Mouse (Mus musculus) limb, embryonic 10.5 days (tissue): ENCODE results near the gene Ctsj. TPM values are rescaled to one million over a fixed set of nuclear protein-coding genes. Genes with fewer than 3 reads are reported as not detected.
"Not testable (repeated sequence)": the region's sequence is repeated elsewhere in the genome, so short reads cannot be mapped to it uniquely, and the experiment has no call there.

ENCODE experiments used
- DNase-seq: peaks from one replicate; pipeline ENCODE4 v3.0.0-alpha.2; 2017; ENCODE audit warnings: low spot score
- H3K27ac ChIP-seq: fragments of 300-500 bp; sonication (generic); 2 replicates; pipeline ENCODE4 v1.5.1; 2016; ENCODE audit warnings: mild to moderate bottlenecking
- H3K27me3 ChIP-seq: fragments of 300-500 bp; sonication (generic); 2 replicates; pipeline ENCODE4 v1.6.1; 2016; ENCODE audit warnings: low read depth, mild to moderate bottlenecking; ENCODE audit not compliant: poor library complexity, severe bottlenecking
- H3K36me3 ChIP-seq: fragments of 300-500 bp; sonication (generic); 2 replicates; pipeline ENCODE4 v1.6.1; 2016; ENCODE audit warnings: mild to moderate bottlenecking, moderate library complexity
- H3K4me1 ChIP-seq: fragments of 300-500 bp; sonication (generic); 2 replicates; pipeline ENCODE4 v1.6.1; 2016
- H3K4me3 ChIP-seq: fragments of 300-500 bp; sonication (generic); 2 replicates; pipeline ENCODE4 v1.5.1; 2016; ENCODE audit warnings: mild to moderate bottlenecking, moderate library complexity
- H3K9me3 ChIP-seq: fragments of 300-500 bp; sonication (generic); replicated peaks from 2 replicates; pipeline ENCODE4 v1.6.1; 2016; ENCODE audit warnings: mild to moderate bottlenecking
- WGBS: fragments of 180-500 bp; shearing (Covaris S2); methylation state at CpG from one replicate; pipeline ENCODE4 v1.1.7; 2016; 5-methylcytosine and 5-hydroxymethylcytosine counted together
- polyA plus RNA-seq: library from polyadenylated mRNA; unstranded; fragments of >200 nt; fragmentation: Nextera tagmentation; extraction: Ambion mirVana; gene quantifications from 2 replicates; pipeline ENCODE4 v1.2.1, GENCODE M21; 2016

The Ctsj gene
- polyA plus RNA-seq = not detected in 2 replicates

- H3K4me1 ChIP-seq = no peaks in the 10 kb centered on the region
- H3K9me3 ChIP-seq = no peaks in the 10 kb centered on the region
- H3K27ac ChIP-seq = no peak within 1 kb of the TSS
- H3K4me3 ChIP-seq = no peak within 1 kb of the TSS
- H3K27me3 ChIP-seq = no peaks in the 10 kb centered on the region
- no peaks in the 10 kb centered on the region for H3K36me3 ChIP-seq
- WGBS = 76% methylated on average over 3 of the region's 3 CpGs
- no peak for DNase-seq
These were observed at the start of gene Ctsj for GRCm38 (mm10) chr13:61005859-61006258. Ctsj (minus strand) TSS chr13:61005959.

GRCm38 (mm10) chr13:61040531-61040930, 34.8 kb upstream of the Ctsj start, which contains the start of gene Ctsq:
Ctsq (minus strand) TSS chr13:61040631.
- whole genome bisulfite sequencing = 59% methylated on average over 3 of the region's 3 CpGs
- no peak for DNase-seq
- Histone ChIP-seq H3K9me3 (no peaks in the 10 kb centered on the region), H3K4me1 (no peaks in the 10 kb centered on the region), H3K27ac (no peak within 1 kb of the TSS), H3K4me3 (no peak within 1 kb of the TSS), H3K27me3 (no peaks in the 10 kb centered on the region), H3K36me3 (no peaks in the 10 kb centered on the region)

GRCm38 (mm10) chr13:61022785-61023184, 17.0 kb upstream of the Ctsj start:
- no peak for DNase-seq
- Histone ChIP-seq H3K9me3 (no peaks in the 10 kb centered on the region; the same call in 1 of the 2 replicates), H3K4me3 (no peak overlapping the region), H3K27ac (no peak overlapping the region), H3K36me3 (no peaks in the 10 kb centered on the region), H3K27me3 (no peaks in the 10 kb centered on the region), H3K4me1 (no peaks in the 10 kb centered on the region)
- 91% methylated on average over 3 of the region's 3 CpGs for WGBS

- Histone ChIP-seq H3K9me3 (no peaks in the 10 kb centered on the region; the same call in 1 of the 2 replicates), H3K4me1 (no peaks in the 10 kb centered on the region), H3K27ac (no peak overlapping the region), H3K36me3 (no peaks in the 10 kb centered on the region), H3K27me3 (no peaks in the 10 kb centered on the region), H3K4me3 (no peak overlapping the region)
- WGBS = 90% methylated on average over 6 of the region's 6 CpGs
- DNase-seq = no peak
These were observed 16.1 kb upstream of the Ctsj start for GRCm38 (mm10) chr13:61021844-61022243.

- 86% methylated on average over 4 of the region's 4 CpGs for WGBS
These were observed 4.4 kb upstream of the Ctsj start for GRCm38 (mm10) chr13:61010171-61010570.

GRCm38 (mm10) chr13:60997600-60997999, 8.2 kb downstream of the Ctsj start:
- no peaks in the 10 kb centered on the region; the same call in 1 of the 2 replicates for H3K9me3 ChIP-seq
- no peak overlapping the region for H3K27ac ChIP-seq
- WGBS = 62% methylated on average over 2 of the region's 2 CpGs
- no peak overlapping the region for H3K4me3 ChIP-seq
- DNase-seq = no peak
- no peaks in the 10 kb centered on the region for H3K36me3 ChIP-seq
- H3K4me1 ChIP-seq = no peaks in the 10 kb centered on the region
- no peaks in the 10 kb centered on the region for H3K27me3 ChIP-seq

More at GRCm38 (mm10) chr13:61010171-61010570, 4.4 kb upstream of the Ctsj start:
- Histone ChIP-seq H3K27me3 (no peaks in the 10 kb centered on the region), H3K27ac (no peak overlapping the region), H3K4me3 (no peak overlapping the region), H3K9me3 (no peaks in the 10 kb centered on the region), H3K4me1 (no peaks in the 10 kb centered on the region), H3K36me3 (no peaks in the 10 kb centered on the region)
- no peak for DNase-seq

GRCm38 (mm10) chr13:60986915-60987314, 18.8 kb downstream of the Ctsj start:
- H3K27ac ChIP-seq, H3K4me1 ChIP-seq, DNase-seq, H3K4me3 ChIP-seq, H3K9me3 ChIP-seq, H3K27me3 ChIP-seq, H3K36me3 ChIP-seq: not testable (repeated sequence)
- WGBS = 75% methylated on average over 5 of the region's 5 CpGs

- WGBS = 70% methylated on average over 4 of the region's 4 CpGs
These were observed 33.4 kb downstream of the Ctsj start for GRCm38 (mm10) chr13:60972319-60972718.

GRCm38 (mm10) chr13:60963985-60964384, 41.8 kb downstream of the Ctsj start:
- not testable (repeated sequence) for H3K27me3 ChIP-seq, H3K9me3 ChIP-seq, DNase-seq, H3K4me1 ChIP-seq, H3K27ac ChIP-seq, H3K4me3 ChIP-seq, H3K36me3 ChIP-seq
- WGBS = 40% methylated on average over 5 of the region's 5 CpGs

More at GRCm38 (mm10) chr13:60972319-60972718, 33.4 kb downstream of the Ctsj start:
- H3K27ac ChIP-seq, H3K36me3 ChIP-seq, DNase-seq, H3K4me3 ChIP-seq, H3K4me1 ChIP-seq, H3K9me3 ChIP-seq, H3K27me3 ChIP-seq: not testable (repeated sequence)

GRCm38 (mm10) chr13:60961706-60962105, 44.1 kb downstream of the Ctsj start:
- H3K9me3 ChIP-seq = no peaks in the 10 kb centered on the region
- WGBS = 75% methylated on average over 5 of the region's 5 CpGs
- no peak overlapping the region for H3K4me3 ChIP-seq
- H3K27ac ChIP-seq = no peak overlapping the region
- no peaks in the 10 kb centered on the region for H3K36me3 ChIP-seq
- H3K27me3 ChIP-seq = no peaks in the 10 kb centered on the region
- DNase-seq = no peak
- no peaks in the 10 kb centered on the region for H3K4me1 ChIP-seq

Other genes starting within 250 kb of the Ctsj start
- gene BC051665, start 219.6 kb downstream of the Ctsj start, polyA plus RNA-seq = not detected in 2 replicates
- not detected in 2 replicates for gene Ctsll3, start 203.1 kb downstream of the Ctsj start, polyA plus RNA-seq
- not detected in 2 replicates for gene 4930486L24Rik, start 141.5 kb downstream of the Ctsj start, polyA plus RNA-seq
- gene Gm49392, start 109.1 kb downstream of the Ctsj start, polyA plus RNA-seq = 0.21 and 0.25 TPM in 2 replicates
- gene Ctla2b, start 108.5 kb downstream of the Ctsj start, polyA plus RNA-seq = 1.3 and 1.7 TPM in 2 replicates
- gene Tpbpb, start 101.1 kb downstream of the Ctsj start, polyA plus RNA-seq = not detected in 2 replicates
- gene Gm49393, start 70.4 kb downstream of the Ctsj start, polyA plus RNA-seq = not detected in 2 replicates
- gene Gm49391, start 69.4 kb downstream of the Ctsj start, polyA plus RNA-seq = 0.96 and 1.2 TPM in 2 replicates
- gene Ctla2a, start 69.3 kb downstream of the Ctsj start, polyA plus RNA-seq = 9.6 and 11.3 TPM in 2 replicates
- gene Tpbpa, start 64.0 kb downstream of the Ctsj start, polyA plus RNA-seq = not detected in 2 replicates
- not detected in 2 replicates for gene Ctsq, start 34.7 kb upstream of the Ctsj start, polyA plus RNA-seq
- not detected in 2 replicates for gene Ctsr, start 158.3 kb upstream of the Ctsj start, polyA plus RNA-seq
- gene Cts6, start 197.5 kb upstream of the Ctsj start, polyA plus RNA-seq = not detected in 2 replicates
- gene Cts8, start 249.4 kb upstream of the Ctsj start, polyA plus RNA-seq = not detected in 2 replicates